ENCODE assay signal across 8 mouse cellular contexts in the genomic region with DNA sequence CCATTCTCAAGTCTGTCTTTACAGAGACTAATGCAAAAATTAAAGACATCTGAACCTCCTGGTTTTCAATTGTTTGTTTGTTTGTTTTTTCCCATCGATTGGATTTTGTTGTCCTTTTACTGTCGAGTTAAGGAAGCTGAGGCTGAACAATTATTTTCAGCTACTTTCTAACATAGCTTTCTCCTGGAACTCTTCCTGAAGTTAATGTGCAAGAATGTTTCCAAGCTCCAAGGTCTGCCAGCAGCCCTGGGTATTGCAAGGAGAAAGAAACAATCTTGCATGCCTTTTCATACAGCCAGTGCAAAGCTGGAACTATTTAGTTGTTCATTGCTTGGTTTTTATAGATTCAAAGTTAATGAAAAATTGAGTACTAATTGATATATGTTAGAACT. TPM values are rescaled to one million over a fixed set of nuclear protein-coding genes. Genes with fewer than 3 reads are reported as not detected.
A peak's percentile ranks its signal among the peaks of the same experiment; 100 is the strongest.
DNase-seq lines count a peak whose midpoint lies in the region; ATAC-seq and TF ChIP-seq lines count a peak whose summit lies in the region.

No protein-coding gene starts in this region.

- DNase-seq in lung, postnatal 25 days (ENCODE audit: low spot score), result no peak
- no peak for DNase-seq in limb, embryonic 10.5 days (ENCODE audit: low spot score)
- DNase-seq in layer of hippocampus, adult 8-10 months (ENCODE audit: low spot score in 2 of 2), result no peak
- no peak for DNase-seq in left cerebral cortex, adult 11 months (ENCODE audit: low spot score)

- no peak for TF ChIP-seq CTCF in small intestine, adult 2 months (IDR thresholded peaks at IDR 0.05; ENCODE audit: extremely low read depth, insufficient read length, insufficient replicate concordance, low read depth, low read length)

- peak overlapping the region; percentile 69 for H3K4me3 ChIP-seq in lung, embryonic 15.5 days
- peak overlapping the region; percentile 55 for H3K4me3 ChIP-seq in forebrain, embryonic 12.5 days (replicated peaks)
- H3K4me3 ChIP-seq in limb, embryonic 10.5 days, result peak overlapping the region; percentile 68
- peak overlapping the region; percentile 95 for H3K4me3 ChIP-seq in small intestine, adult 2 months (ENCODE audit: low read depth, low read length)

- 1% methylated on average over 2 of the region's 2 CpGs for whole genome bisulfite sequencing in lung, embryonic 15.5 days
- WGBS in forebrain, embryonic 12.5 days, result 40% methylated on average over 2 of the region's 2 CpGs
- 36% methylated on average over 2 of the region's 2 CpGs for WGBS in limb, embryonic 10.5 days
- WGBS in small intestine, adult 2 months, result 4% methylated on average over 2 of the region's 2 CpGs

- no peaks in the 10 kb centered on the region for H3K36me3 ChIP-seq in lung, embryonic 15.5 days
- no peaks in the 10 kb centered on the region for H3K36me3 ChIP-seq in forebrain, embryonic 12.5 days (replicated peaks)
- no peaks in the 10 kb centered on the region for H3K36me3 ChIP-seq in limb, embryonic 10.5 days
- no peaks in the 10 kb centered on the region for H3K36me3 ChIP-seq in small intestine, adult 2 months (ENCODE audit: control insufficient read depth, insufficient read depth, low read length)

- peak overlapping the region; percentile 77 for H3K4me2 ChIP-seq in lung, embryonic 15.5 days
- peak overlapping the region; percentile 64 for H3K4me2 ChIP-seq in forebrain, embryonic 12.5 days

- H3K4me1 ChIP-seq in lung, embryonic 15.5 days, result peaks cover 26% of the 10 kb centered on the region
- H3K4me1 ChIP-seq in forebrain, embryonic 12.5 days, result peaks cover 9% of the 10 kb centered on the region; the same call in 1 of the 2 replicates
- H3K4me1 ChIP-seq in limb, embryonic 10.5 days, result peaks cover 13% of the 10 kb centered on the region
- peaks cover 8% of the 10 kb centered on the region for H3K4me1 ChIP-seq in small intestine, adult 2 months (ENCODE audit: control insufficient read depth, insufficient read depth, insufficient read length, low read length)

- H3K9ac ChIP-seq in lung, embryonic 15.5 days, result peak overlapping the region; percentile 81
- H3K9ac ChIP-seq in forebrain, embryonic 12.5 days, result peak overlapping the region; percentile 66

- peak overlapping the region; percentile 82; the same call in 1 of the 2 replicates for H3K27ac ChIP-seq in lung, embryonic 15.5 days
- no peak overlapping the region for H3K27ac ChIP-seq in forebrain, embryonic 12.5 days
- H3K27ac ChIP-seq in limb, embryonic 10.5 days, result peak overlapping the region; percentile 89
- H3K27ac ChIP-seq in small intestine, adult 2 months (ENCODE audit: insufficient read depth, low read depth, low read length), result peak overlapping the region; percentile 85

- TF ChIP-seq POLR2A in small intestine, adult 2 months (IDR thresholded peaks at IDR 0.05; ENCODE audit: low read depth, low read length), result no peak

- H3K27me3 ChIP-seq in lung, embryonic 15.5 days, result no peaks in the 10 kb centered on the region
- no peaks in the 10 kb centered on the region for H3K27me3 ChIP-seq in forebrain, embryonic 12.5 days
- no peaks in the 10 kb centered on the region for H3K27me3 ChIP-seq in limb, embryonic 10.5 days (ENCODE audit: low read depth, poor library complexity, severe bottlenecking)
- H3K27me3 ChIP-seq in small intestine, adult 2 months (ENCODE audit: control insufficient read depth, insufficient read depth, low read length), result no peaks in the 10 kb centered on the region

- no peaks in the 10 kb centered on the region for H3K9me3 ChIP-seq in lung, embryonic 15.5 days
- no peaks in the 10 kb centered on the region for H3K9me3 ChIP-seq in forebrain, embryonic 12.5 days
- H3K9me3 ChIP-seq in limb, embryonic 10.5 days (replicated peaks), result no peaks in the 10 kb centered on the region

- no peak for ATAC-seq in lung, embryonic 15.5 days (ENCODE audit: borderline replicate concordance, extremely low read depth, low FRiP score, low TSS enrichment)
- no peak for ATAC-seq in forebrain, embryonic 12.5 days (ENCODE audit: low FRiP score)
- no peak for ATAC-seq in granulocyte monocyte progenitor cell, adult 5-6 weeks (replicated peaks; ENCODE audit: poor library complexity, severe bottlenecking)

RNA-seq across cellular contexts. Expression of a gene that starts 0.6 kb away (rescaled TPM):
- polyA plus RNA-seq in lung, embryonic 15.5 days (2015; fragmentation: Nextera tagmentation; extraction: Ambion mirVana), result 54.4 and 56.5 TPM in 2 replicates
- polyA plus RNA-seq in forebrain, embryonic 12.5 days (2016; fragmentation: Nextera tagmentation; extraction: Ambion mirVana), result 11.7 and 11.9 TPM in 2 replicates
- 12.7 and 12.8 TPM in 2 replicates for polyA plus RNA-seq in limb, embryonic 10.5 days (2016; fragmentation: Nextera tagmentation; extraction: Ambion mirVana)
- 13.5 and 50.6 TPM in 2 replicates for polyA plus RNA-seq in small intestine, adult 2 months (2012; rRNA removed)
- total RNA-seq in granulocyte monocyte progenitor cell, adult 5-6 weeks (2014; fragmentation: Nextera tagmentation), result 5.1 and 6.1 TPM in 2 replicates
- 9.7 and 15.6 TPM in 2 replicates for total RNA-seq in granulocyte monocyte progenitor cell, adult 5-6 weeks (2017)
- 10 to 100 TPM; 13.5 to 19.7 (median 17.3) TPM for total RNA-seq in layer of hippocampus, adult 8-10 months (2022)
